In the genomic region with DNA sequence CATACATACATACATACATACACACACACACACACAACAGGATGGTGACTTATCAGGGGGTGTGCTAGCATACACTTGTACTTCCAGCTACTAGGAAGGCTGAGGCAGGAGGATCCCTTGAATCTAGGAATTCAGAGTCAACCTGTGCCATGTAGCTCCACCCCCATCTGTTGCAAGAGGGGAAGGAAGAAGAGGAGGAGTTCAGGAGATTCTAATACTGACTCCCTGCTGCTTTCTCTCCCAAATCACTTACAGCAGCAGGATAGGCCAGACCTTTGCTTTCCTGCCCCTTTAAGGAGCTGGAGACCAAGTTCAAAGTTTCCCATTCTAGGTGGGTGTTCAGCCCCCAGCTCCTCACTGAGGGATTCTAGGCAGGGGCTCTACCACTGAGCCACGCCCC, we compare ENCODE assay signal across 13 mouse cellular contexts. TPM values are rescaled to one million over a fixed set of nuclear protein-coding genes. Genes with fewer than 3 reads are reported as not detected.
"Had no signal": no experiment of that assay in that cellular context is flagged by ENCODE, and none has a peak within 500 bp of the region (broad histone marks: within the 10 kb centered on the region; RNA-seq: fewer than 3 reads in every experiment).

No protein-coding gene starts in this region.

- DNase-seq: retina, postnatal 1 day; right cerebral cortex, adult 18-20 months; right cerebral cortex, postnatal 14 days; right cerebral cortex, postnatal 25 days; right cerebral cortex, postnatal 4 days; spleen, adult 18-20 months; thymus, adult 18-20 months; thymus, adult 2 months; thymus, postnatal 14 days; thymus, postnatal 25 days; thymus, postnatal 36 days; thymus, postnatal 4 days had no signal

RNA-seq across cellular contexts. Expression of a gene that starts 22.4 kb away (rescaled TPM):
- total RNA-seq: neutrophil, adult 5-6 weeks had no signal

RNA-seq across cellular contexts. Expression of a gene that starts 32.1 kb away (rescaled TPM):
- total RNA-seq: neutrophil, adult 5-6 weeks had no signal
